Mouse (Mus musculus): ENCODE results near the gene Tec.

GRCm38 (mm10) chr5:72736437-72736836 lies 131.8 kb downstream of the Tec start:
- TF ChIP-seq POLR2A (IDR thresholded peaks at IDR 0.05; ENCODE audit: low read depth, low read length) (no peak), CTCF (IDR thresholded peaks at IDR 0.05; ENCODE audit: extremely low read depth, insufficient read depth, insufficient read length, insufficient replicate concordance) (no peak)
